Mouse (Mus musculus) thymus, adult 2 months (tissue): ENCODE measurements around the gene Atp1b2.
A peak's percentile ranks its signal among the peaks of the same experiment; 100 is the strongest.

ENCODE experiments used
- CTCF ChIP-seq: fragments of 200-500 bp; IDR thresholded peaks from 2 replicates; pipeline ENCODE4 v1.5.1; 2012; ENCODE audit warnings: mild to moderate bottlenecking, control low read depth, low read length, moderate library complexity, borderline replicate concordance; ENCODE audit not compliant: control insufficient read depth, poor library complexity, insufficient read depth; ENCODE audit errors: extremely low read depth
- POLR2A ChIP-seq: fragments of 200-500 bp; IDR thresholded peaks from 2 replicates; pipeline ENCODE4 v1.6.1; 2012; ENCODE audit warnings: mild to moderate bottlenecking, low read length, control low read depth, moderate library complexity; ENCODE audit not compliant: control insufficient read depth, poor library complexity, insufficient read depth; ENCODE audit errors: extremely low read depth

DNA sequence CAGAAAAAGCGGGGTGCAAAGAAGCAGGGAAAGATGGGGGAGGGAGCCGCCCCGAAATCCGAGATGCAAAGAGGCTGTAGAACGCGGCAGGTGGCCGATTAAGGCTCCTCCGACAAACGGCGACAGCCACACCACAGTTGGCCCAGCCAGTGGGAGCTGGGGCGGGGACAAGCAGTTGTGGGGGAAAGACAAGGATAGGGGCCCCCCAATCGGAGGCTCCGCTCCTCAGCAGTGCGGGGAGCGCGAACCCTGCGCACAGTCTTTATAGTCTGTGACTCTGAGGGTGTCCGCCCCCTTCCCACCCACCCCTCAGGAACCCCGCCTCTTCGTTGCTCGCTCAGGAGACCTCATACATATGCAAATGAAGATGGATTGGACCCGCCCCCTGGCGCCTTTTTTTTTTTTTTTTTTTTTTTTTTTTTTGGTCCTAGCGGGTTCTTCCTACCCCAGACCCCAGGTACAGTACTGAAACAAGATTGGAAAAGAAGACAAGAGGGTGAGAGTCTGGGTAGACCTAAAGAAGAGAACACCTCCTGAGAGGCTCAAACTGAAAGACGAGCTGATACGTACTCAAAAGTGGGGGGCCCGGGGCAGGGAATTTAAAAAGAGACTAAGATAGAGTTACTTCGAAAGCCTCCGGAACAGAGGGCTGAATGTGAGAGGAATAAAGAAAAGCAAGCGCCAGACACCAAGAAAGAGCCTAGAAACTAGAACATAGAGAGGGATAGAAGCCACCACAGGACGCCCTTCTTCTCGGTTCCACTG, at the start of gene Atp1b2:
- no peak for TF ChIP-seq CTCF
- TF ChIP-seq POLR2A: peak; percentile 96
